Mouse (Mus musculus): Measurements from ENCODE around the gene Dnah11.

Dnah11 gene

DNA sequence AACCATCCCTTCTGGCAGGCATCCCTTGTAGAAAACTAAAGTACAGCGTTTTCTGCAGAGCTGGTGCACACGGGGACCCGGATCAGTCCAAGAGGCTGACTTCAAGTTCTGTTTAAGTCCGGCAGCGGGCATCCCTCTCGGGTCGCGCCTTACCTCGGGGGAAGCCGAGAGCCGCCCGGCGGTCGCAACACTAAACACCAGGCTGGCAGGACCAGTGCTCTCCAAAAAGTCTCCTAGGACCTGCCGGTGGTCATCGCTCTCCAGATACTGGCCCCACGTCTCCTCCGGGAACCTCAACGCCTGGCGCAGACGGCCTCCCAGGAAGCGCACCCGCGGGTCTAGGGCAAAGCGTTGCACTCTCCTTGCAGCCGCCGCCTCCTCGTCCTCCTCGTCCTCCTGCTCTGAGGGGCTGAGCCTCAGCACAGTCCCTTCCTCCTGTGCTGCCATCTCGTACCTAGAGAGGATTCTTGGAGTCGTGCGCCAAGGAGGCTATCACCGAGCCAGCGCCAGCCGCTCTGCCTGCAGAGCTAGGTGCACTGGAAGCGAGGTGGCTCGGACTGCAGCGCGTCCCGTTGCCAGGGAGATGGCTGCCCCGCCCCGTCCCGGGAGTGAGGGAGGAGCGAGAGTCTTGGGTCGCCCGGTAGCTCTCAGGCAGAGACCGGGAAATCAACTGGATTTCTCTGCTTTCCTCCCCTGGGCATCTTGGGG is at the start of gene Dnah11:
Gene Dnah11, minus strand, starts transcription at position 658 of the 708 bp plus-strand sequence.
- DNase-seq (ENCODE audit: low spot score): peak; percentile 82

DNA sequence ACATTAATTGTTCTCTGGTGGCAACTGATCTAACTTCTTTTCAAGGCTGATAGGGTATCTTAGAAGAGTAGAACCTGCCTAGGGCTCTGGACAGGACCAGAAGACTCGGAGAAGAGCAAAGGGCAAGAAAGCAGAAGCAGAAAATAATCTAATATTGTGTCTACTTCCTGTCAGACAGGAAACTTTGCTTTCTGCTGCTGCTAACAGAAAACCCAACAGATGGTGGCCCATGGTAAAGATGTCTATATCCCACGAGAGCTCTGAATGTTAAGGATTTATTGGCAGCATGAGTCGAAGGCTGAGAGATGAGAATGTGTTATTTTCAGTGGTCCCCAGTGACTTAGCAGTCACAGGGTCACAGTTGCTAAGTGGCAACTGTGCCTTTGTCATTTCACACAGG is 22.3 kb upstream of the Dnah11 start:
- DNase-seq (ENCODE audit: low spot score): no peak

DNA sequence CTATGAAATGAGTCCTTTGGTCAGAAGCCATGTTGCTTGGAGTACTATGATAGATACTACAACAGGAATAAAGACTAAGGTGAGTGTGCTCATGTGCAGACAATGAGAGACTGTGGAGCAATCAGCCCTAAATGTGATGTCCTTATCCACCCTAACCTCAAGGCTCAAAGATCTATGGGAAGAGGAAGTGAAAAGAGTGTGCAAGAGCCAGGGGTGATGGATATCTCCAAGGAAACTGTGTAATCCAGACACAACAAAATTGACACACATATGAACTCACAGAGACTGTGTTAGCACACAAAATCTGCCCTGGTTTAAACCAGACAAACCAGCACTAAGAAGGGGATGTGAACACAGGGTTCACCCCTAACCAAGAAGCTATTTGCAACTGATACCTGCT is 21.2 kb upstream of the Dnah11 start:
- DNase-seq (ENCODE audit: low spot score): no peak

DNA sequence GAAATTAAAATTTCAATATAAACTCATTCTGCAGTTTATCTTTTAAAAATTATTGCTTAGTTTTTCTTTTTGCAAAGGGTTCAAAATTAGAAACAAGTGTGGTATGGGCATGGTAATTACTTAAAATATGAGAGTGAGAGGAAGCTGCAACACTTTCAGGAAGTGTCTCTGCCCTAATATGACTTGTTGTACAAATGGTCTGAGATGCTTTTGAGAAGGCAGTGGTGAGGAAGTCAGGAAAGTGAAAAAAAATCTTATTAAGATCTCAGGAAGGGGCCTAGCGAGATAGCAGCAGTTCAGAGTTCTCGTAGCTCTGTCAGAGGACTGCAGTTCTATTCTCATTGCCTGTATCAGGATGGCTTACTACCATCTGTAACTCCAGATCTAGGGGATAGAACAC is 13.3 kb upstream of the Dnah11 start:
- DNase-seq (ENCODE audit: low spot score): no peak

DNA sequence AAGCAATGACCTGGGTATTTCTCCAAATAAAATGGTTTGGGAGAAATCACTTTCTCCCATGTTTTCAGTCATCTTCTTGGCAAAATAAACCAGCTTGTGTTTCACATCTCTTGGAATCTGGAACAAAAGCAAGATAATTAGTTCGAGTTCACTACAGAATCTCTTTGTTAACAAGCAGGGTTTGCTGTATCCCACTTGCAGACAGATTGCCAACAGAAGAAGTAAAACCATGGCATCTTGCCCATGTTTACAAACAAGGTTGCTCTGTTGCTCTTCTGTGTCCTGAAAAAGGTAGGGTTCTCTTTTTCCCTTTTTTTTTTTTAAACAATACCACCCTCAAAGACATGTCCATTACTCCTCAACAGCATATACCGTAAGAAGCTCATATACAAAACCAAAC is 2.3 kb downstream of the Dnah11 start:
- DNase-seq (ENCODE audit: low spot score): no peak

DNA sequence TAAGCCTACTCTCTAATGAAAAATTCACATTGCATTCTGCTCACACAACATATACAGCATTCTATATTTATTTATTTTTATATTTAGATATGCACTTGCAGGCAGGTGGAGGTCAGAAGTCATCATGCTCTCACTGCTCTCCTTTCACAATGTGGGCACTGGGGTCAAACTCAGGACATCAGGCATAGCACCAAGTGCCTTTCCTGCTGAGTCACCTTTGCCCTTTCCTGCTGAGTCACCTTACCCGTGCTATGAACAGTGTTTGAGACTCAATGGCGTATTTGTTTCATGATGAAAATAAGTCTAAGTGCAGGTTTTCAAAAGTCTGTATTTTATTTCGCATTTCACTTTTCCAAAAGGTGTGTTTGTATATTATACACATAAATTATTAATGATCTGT is 9.3 kb downstream of the Dnah11 start:
- no peak for DNase-seq (ENCODE audit: low spot score)

DNA sequence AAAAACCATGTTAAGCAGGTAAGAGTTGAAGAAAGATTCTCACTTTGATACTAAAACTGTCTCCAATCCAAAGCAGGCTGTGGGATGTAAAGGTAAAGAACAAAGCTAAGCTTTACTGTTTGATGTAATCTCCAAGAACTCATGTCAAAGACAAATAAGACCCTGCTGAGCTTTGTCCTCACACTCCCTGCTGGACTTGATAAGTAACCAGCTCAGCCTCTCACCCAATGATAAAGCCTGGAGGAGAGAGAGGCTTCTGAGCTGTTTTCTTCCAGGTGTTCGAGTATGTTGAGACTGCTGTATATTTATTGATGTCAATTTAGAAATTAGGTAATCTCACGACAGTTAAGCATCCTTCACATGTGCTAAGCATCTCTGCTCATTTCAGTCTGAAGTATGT is 11.2 kb downstream of the Dnah11 start:
- DNase-seq (ENCODE audit: low spot score): no peak

DNA sequence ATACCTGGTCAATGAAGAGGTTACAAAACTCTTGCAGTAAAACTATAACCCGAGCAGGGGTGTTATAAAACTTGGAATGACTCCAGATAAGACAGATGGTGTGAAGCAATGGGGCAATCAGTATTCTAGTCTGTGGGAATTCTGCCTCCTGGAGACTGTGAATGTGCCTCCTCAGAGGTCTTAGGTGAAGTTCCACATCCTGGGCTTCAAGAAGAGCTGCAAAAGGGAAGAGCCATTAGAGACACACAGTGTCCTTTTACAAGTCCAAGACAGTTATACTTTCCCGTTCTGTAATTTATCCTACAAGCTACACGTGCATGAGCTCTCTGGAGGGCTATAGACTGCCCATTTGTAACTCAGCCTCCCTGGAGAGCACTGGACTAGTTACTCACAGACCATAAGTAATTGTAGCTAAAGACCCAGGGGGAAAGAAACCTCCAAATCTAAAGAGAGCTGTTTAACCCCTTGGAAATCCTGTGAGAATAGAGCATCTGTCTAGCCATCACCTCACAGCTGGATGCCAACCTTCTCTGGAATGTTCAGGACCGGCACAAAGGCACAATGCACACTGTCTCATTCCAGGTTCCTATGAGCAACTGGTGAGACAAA is 11.9 kb downstream of the Dnah11 start:
- no peak for DNase-seq (ENCODE audit: low spot score)

DNA sequence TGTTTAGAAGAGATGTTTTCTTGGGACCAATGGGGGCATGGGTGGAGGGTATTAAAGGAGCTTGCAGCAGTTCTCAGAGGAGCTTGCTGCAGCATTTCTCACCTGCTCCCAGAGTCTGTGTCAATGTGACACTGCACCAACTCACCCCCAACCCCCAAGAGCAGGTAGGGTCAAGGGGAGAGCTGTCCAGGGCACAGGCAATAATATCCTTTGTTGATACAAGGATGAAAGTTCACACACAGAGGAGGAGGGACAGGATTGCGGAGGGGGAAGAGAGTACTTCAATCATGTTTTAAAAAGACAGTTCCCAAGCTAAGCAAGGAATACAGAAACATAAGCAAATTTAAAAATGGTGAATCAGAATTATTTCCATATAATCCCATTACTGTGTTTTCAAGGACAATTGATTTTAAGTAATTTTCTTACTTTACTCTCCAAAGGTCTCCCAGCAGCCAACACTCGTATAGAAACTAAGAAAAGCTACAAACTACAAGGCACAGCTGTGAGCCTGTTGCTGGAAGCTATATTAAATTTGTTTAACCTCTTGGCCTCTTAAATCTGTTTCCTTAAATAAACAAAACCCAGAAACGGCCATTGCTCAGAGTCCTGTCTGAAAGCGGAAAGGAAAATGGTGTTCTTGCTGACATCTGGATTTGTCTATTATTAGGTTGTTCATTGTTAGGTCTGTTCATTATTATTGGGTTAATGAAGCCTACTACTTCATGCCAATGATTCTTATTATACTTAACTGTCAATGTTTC is 12.5 kb downstream of the Dnah11 start:
- DNase-seq (ENCODE audit: low spot score): no peak

DNA sequence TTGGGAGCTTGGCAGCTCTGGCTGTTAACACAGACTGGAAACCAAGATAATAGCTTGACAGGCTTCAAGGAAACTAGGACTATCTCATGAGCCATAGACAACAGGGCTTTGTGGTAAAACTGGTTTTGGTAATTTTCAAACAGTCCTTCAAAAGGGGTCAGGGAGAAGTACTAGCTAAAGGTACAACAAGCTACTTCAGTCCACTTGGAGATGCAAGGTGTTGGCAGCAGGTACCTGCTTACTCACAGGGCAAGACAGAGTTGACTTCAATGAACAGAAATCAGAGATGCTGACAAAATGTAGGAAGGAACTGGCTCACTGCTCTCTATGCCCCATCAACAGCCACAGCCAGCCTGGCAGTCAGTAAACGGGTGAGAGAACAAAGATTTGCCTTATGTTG is 14.1 kb downstream of the Dnah11 start:
- no peak for DNase-seq (ENCODE audit: low spot score)

DNA sequence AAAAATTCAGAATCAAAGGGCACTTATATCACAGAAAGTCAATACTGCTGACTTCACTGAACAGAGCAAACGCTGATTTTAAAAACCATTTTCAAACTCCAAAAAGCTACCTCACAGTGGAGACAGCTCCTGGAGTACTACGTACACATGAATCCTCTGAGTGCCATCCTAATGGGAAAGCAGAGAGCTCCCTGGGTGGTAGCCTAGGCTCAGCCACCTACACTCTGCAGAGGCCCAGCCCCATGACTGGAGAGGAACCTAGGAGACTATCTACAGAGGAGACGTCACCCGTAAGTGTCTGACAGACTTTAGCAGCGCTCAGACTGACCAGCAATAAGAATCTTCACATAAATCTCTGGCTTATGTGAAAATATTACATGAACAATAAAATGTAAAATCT is 21.1 kb downstream of the Dnah11 start:
- no peak for DNase-seq (ENCODE audit: low spot score)

DNA sequence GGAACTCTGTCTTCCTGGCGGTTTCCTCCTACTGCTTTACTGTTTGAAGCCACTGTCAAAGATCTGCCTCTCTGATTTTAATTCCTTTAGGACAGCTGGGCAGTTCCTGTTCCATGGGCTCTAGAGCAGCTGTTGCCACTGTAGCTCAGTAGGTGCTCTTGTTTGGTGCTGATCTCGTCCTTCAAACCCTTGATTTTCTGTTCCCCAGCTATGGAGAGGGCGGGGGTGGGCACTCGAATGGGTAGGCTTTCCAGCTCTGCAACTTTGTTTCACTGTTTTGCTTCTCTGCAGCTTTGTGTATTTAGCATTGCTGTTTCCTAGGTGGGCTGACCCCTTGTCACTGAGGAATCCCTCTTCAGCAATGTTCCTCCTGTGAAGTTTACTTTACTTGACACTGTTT is 34.1 kb downstream of the Dnah11 start:
- DNase-seq (ENCODE audit: low spot score): no peak

DNA sequence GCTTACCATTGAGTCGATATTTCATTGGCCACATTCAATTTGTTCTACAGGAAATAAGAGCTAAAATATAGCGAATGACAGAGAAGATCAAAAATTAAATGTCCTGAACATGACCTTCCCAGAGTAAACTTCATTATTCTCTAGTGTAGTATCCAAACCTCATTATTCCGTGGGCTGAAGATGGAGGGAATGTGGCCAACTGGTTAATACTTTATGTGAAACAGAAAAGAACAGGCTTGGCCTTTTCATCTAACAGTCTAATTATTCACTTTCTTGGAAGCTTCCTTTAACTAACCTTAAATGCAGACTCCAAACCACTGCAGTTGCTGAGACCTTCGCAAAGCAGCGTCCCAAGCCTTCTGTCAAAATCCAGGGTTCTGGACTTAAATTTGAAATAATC is 41.9 kb downstream of the Dnah11 start:
- DNase-seq (ENCODE audit: low spot score): no peak

DNA sequence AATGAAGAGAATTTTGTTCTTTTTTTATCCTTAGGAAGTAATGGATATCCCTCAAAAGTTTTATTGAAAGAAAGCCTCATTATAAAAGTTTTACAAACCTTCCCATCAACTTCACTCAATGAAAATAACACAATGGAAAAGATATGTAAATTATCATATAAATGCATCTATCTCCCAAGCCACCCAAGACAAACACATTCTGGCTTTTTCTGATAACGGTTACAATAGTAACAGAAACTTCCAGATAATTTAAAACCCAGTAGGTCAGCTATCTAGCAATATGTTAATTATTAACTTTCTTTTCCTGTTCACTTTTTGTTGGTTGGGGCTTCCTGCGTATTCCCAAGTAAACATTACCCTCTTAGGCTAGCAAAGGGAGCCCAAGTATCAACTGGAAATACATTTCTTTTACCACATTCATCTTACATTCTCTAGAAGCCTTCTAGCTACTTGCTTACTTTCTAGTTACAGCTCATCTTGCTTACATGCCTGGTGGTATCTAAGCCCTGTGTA is 51.3 kb downstream of the Dnah11 start:
- no peak for DNase-seq (ENCODE audit: low spot score)

DNA sequence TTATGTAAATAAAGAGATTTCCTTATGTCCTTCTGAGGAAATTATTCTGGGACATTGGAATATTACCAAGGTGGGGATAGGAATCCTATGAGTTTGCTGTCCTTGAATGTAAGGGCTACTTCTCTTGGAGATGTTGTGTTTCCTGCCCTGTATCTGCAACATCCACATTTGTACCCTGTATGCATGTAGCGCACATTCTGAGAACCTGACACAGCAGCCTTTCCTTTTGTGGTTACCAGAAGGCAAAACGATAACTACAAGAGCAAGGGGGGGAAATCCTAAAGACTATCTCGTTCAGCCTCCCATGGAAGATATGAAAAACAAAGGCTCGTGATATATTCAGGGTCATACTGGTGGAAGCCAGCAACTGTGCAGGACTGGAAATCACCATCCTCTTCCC is 70.7 kb downstream of the Dnah11 start:
- no peak for DNase-seq (ENCODE audit: low spot score)

DNA sequence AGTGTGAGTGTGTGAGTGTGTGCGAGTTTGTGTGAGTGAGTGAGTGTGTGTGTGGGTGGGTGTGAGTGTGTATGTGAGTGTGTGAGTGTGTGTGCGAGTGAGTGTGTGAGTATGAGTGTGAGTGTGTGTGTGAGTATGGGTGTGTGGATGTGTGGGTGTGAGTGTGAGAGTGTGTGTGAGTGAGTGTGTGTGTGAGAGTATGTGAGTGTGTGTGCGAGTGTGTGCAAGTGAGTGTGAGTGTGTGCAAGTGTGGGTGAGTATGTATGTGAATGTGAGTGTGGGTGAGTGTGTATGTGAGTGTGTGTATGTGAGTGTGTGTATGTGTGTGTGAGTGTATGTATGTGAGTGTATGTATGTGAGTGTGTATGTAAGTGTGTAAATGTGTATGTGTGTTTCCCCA is 79.2 kb downstream of the Dnah11 start:
- no peak for DNase-seq (ENCODE audit: low spot score)

DNA sequence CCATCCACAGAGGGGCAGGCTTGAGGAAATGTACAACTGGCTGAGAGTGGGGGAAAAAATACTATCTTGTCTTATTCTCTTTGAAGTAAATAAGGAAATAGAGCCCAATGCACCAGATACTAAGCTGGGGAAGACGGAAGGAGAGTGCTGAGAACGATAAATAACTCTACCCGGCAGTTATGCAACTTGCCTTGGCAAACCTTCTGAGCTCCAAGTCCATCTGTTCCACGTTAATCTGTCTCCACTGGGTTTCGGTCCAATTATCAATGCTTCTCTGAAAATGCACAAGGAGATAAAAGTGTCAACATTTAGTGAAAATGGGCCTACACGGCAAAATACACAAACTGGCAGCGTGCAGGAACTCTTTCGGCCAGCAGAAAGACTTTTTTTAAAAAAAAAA is 86.2 kb downstream of the Dnah11 start:
- no peak for DNase-seq (ENCODE audit: low spot score)

DNA sequence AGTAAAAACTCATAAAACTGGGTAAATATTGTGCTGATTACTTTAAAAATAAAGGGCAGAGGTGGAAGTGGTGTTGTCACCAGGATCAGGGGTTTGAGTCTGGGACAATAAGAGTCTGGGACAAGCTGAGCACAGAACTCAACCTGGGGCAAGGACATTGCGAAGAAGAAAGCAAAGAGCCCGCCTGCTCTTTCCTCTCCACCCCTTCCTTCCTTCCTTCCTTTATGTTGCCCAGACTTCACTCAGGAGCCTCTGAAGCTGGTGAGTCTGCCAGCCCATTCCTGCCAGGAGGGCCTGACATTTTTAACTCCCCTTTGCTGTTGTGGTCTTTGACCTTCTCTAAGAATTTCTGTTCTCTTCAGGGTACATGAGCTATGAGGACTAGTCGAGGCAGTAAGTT is 86.9 kb downstream of the Dnah11 start:
- DNase-seq (ENCODE audit: low spot score): no peak

DNA sequence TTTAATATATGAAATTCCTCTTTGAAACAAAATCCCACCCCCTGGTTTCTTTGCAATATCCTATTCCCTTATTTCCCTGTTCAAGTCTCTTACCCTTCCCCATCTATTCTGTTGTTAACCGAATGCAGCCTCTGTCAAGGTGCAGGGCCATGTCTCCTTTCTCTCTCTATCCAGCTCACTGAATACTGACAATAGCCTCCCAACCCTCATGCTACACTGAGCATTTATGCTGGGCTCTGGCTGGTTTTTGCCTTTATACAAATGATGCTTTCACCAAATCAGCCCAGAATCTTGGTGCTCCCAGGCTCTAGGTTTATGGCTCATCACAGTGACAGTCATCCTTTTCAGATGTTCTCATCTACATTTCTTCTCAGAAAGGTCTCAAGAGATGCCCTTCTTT is 91.1 kb downstream of the Dnah11 start:
- no peak for DNase-seq (ENCODE audit: low spot score)

DNA sequence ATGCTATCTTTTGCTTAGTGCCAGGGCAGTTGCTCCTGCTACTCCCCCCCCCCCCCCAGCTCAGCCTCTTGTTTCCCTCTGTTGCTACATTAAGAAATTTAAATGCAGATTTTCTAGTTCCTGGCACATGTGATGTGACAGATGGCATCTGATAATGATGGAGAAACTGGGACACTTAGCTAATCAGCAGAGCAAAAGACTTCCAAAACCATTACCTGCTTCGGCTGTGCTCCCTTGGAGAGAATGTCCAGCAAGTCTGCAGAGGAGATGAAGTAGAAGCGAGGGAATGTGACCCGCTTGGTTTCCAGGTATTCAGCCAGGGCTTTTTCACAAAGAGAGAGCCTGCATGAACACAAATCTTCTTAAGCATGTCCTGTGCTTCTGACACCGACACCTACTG is 94.3 kb downstream of the Dnah11 start:
- DNase-seq (ENCODE audit: low spot score): no peak

DNA sequence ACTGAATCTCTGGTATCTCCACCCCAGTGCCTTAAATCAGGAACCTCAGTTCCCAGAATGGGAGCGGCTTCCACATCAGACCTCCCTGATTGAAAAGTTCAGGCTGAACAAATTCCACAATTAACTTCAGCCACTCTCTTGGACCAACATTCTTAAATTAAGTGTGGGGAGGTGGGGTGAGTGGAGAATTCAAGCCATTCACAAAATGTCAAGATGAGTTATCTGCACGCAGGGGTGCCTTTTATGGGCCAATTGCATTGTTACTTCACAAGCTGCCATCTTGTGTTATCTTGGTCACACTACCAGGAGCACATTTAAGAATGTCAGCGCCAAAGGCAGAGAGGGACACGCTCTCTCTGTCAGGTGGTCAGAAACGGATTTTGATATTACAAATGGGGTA is 99.1 kb downstream of the Dnah11 start:
- no peak for DNase-seq (ENCODE audit: low spot score)

DNA sequence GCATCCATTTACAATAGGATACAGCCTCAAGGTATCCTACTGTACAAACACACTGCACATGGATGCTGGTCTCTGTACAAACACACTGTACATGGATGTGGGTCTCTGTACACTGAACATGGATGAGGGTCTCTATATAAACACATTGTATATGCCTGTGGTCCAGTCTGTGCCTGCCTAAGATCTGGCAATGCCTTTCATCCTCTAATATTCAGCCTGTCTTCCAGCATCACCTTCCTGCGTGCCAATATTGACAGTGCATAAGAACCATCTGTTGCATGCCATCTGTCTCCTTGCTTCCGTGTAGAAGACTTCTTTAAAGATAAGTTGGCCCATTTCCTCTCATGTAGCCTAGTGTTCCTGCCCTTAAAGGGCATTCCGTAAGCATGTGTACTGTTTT is 100.6 kb downstream of the Dnah11 start:
- no peak for DNase-seq (ENCODE audit: low spot score)

DNA sequence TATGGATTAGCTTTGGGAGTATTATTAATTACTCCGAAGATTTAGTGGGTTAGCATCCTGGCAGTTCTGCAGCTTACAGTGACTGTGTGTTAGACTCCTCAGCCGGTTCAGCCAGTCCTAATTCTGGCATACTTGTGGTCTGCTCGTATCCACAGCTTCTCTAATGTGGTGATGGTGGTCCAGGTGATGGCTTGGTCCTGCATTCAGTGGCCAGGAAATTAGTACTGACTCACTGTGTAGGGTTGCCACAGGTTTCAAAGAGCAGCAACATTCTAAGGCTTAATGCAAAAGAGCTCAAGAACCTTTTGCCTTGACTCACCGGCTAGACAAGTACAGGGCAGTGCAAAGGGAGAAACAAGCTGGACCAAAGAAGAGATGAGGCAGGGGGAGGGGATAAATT is 103.9 kb downstream of the Dnah11 start:
- DNase-seq (ENCODE audit: low spot score): no peak

Measured in testis, postnatal 10 days (tissue).